Mouse (Mus musculus) CH12.LX (cell line): ENCODE results near the gene Hist1h3e. TPM values are rescaled to one million over a fixed set of nuclear protein-coding genes. Genes with fewer than 3 reads are reported as not detected.
A peak's percentile ranks its signal among the peaks of the same experiment; 100 is the strongest.

Experiments
- DNase-seq: peaks from one replicate; pipeline ENCODE4 v3.0.0-alpha.2; 2013; ENCODE audit errors: extremely low read depth
- H3K27ac ChIP-seq: 2 replicates; pipeline ENCODE4 v1.5.1; 2012; ENCODE audit warnings: low read depth, mild to moderate bottlenecking, control low read depth, moderate library complexity; ENCODE audit not compliant: insufficient read depth
- H3K27me3 ChIP-seq: replicated peaks from 2 replicates; pipeline ENCODE3; 2012; ENCODE audit warnings: inconsistent platforms
- H3K36me3 ChIP-seq, 2 experiments: replicated peaks in 1 of 2; 2 replicates each; pipeline versions ENCODE3 to v1.6.1; 2012; ENCODE audit warnings: inconsistent platforms in 1 of 2, low read length in 1 of 2, mild to moderate bottlenecking in 1 of 2, mixed read lengths in 1 of 2, moderate library complexity in 1 of 2; ENCODE audit not compliant: control insufficient read depth in 1 of 2, insufficient read depth in 1 of 2
- H3K4me1 ChIP-seq, 2 experiments: 2 replicates each; pipeline ENCODE4 v1.6.1; 2012; ENCODE audit warnings: inconsistent platforms in 1 of 2, moderate library complexity in 1 of 2; ENCODE audit not compliant: insufficient read depth in 2 of 2, control insufficient read depth in 1 of 2
- H3K4me2 ChIP-seq: 2 replicates; pipeline ENCODE4 v1.6.1; 2012; ENCODE audit warnings: low read depth, mild to moderate bottlenecking, control low read depth; ENCODE audit not compliant: poor library complexity, insufficient read depth, severe bottlenecking
- H3K4me3 ChIP-seq, 3 experiments: fragments of 150-350 bp in 1 of 3; sonication (generic) in 1 of 3; replicated peaks in 1 of 3; 2 replicates each; pipeline versions ENCODE3 to v1.5.1; 2011 to 2012; ENCODE audit warnings: low read depth in 2 of 3, low read length in 2 of 3, mild to moderate bottlenecking in 2 of 3, moderate library complexity in 2 of 3, control low read depth in 1 of 3, improper control_type of control experiment in 1 of 3, inconsistent platforms in 1 of 3, mixed read lengths in 1 of 3; ENCODE audit not compliant: poor library complexity in 1 of 3
- H3K79me2 ChIP-seq: replicated peaks from 2 replicates; pipeline ENCODE4 v1.6.1; 2012; ENCODE audit warnings: mild to moderate bottlenecking, moderate library complexity; ENCODE audit not compliant: control insufficient read depth, poor library complexity, insufficient read depth, severe bottlenecking; ENCODE audit errors: extremely low read depth
- H3K9ac ChIP-seq: 2 replicates; pipeline ENCODE4 v1.6.1; 2012; ENCODE audit warnings: low read depth, mild to moderate bottlenecking, control low read depth, moderate library complexity; ENCODE audit not compliant: insufficient read depth
- H3K9me3 ChIP-seq: replicated peaks from 2 replicates; pipeline ENCODE3; 2012; ENCODE audit warnings: low read length, inconsistent platforms, mixed read lengths
- E2F4 ChIP-seq: IDR thresholded peaks from 2 replicates; pipeline ENCODE4 v1.6.1; 2011; ENCODE audit warnings: low read depth, low read length, improper control_type of control experiment; ENCODE audit not compliant: insufficient replicate concordance
- ELF1 ChIP-seq: IDR thresholded peaks from 2 replicates; pipeline ENCODE4 v1.6.1; 2014; ENCODE audit warnings: low read depth, mild to moderate bottlenecking, inconsistent platforms, low read length, improper control_type of control experiment
- EP300 ChIP-seq: IDR thresholded peaks from 2 replicates; pipeline ENCODE4 v1.6.1; 2011; ENCODE audit warnings: low read length, improper control_type of control experiment
- ETS1 ChIP-seq: conservative IDR thresholded peaks from 2 replicates; pipeline ENCODE4 v1.6.1; 2012; ENCODE audit warnings: low read depth, mild to moderate bottlenecking, inconsistent platforms, low read length, improper control_type of control experiment, moderate library complexity
- JUND ChIP-seq: conservative IDR thresholded peaks from 2 replicates; pipeline ENCODE4 v1.6.1; 2011; ENCODE audit warnings: low read depth, low read length, improper control_type of control experiment
- KAT2A ChIP-seq: IDR thresholded peaks from 2 replicates; pipeline ENCODE4 v1.6.1; 2012; ENCODE audit warnings: low read length, improper control_type of control experiment, inconsistent platforms; ENCODE audit not compliant: insufficient replicate concordance
- MAFK ChIP-seq: IDR thresholded peaks from 2 replicates; pipeline ENCODE4 v1.6.1; 2011; ENCODE audit warnings: low read length, improper control_type of control experiment; ENCODE audit not compliant: insufficient replicate concordance
- MAZ ChIP-seq: IDR thresholded peaks from 2 replicates; pipeline ENCODE4 v1.6.1; 2012; ENCODE audit warnings: low read depth, mild to moderate bottlenecking, inconsistent platforms, low read length, improper control_type of control experiment, moderate library complexity
- MEF2A ChIP-seq: IDR thresholded peaks from 2 replicates; pipeline ENCODE4 v1.6.1; 2014; ENCODE audit warnings: low read depth, mild to moderate bottlenecking, inconsistent platforms, low read length, improper control_type of control experiment, borderline replicate concordance
- MYC ChIP-seq: IDR thresholded peaks from 2 replicates; pipeline ENCODE4 v1.6.1; 2011; ENCODE audit warnings: low read depth, mild to moderate bottlenecking, improper control_type of control experiment, low read length
- NELFE ChIP-seq: IDR thresholded peaks from 2 replicates; pipeline ENCODE4 v1.6.1; 2011; ENCODE audit warnings: low read depth, low read length, improper control_type of control experiment
- NRF1 ChIP-seq: IDR thresholded peaks from 2 replicates; pipeline ENCODE4 v1.6.1; 2014; ENCODE audit warnings: low read depth, mild to moderate bottlenecking, inconsistent platforms, low read length, improper control_type of control experiment, moderate library complexity
- POLR2AphosphoS2 ChIP-seq: IDR thresholded peaks from 2 replicates; pipeline ENCODE4 v1.6.1; 2011; ENCODE audit warnings: low read depth, low read length, improper control_type of control experiment
- RAD21 ChIP-seq: IDR thresholded peaks from 2 replicates; pipeline ENCODE4 v1.6.1; 2011; ENCODE audit warnings: low read depth, mild to moderate bottlenecking, low read length, improper control_type of control experiment, moderate library complexity
- RCOR1 ChIP-seq: conservative IDR thresholded peaks from 2 replicates; pipeline ENCODE4 v1.6.1; 2012; ENCODE audit warnings: low read depth, mild to moderate bottlenecking, inconsistent platforms, low read length, improper control_type of control experiment
- SIN3A ChIP-seq: IDR thresholded peaks from 2 replicates; pipeline ENCODE4 v1.6.1; 2012; ENCODE audit warnings: low read length, improper control_type of control experiment, inconsistent platforms
- TBP ChIP-seq: conservative IDR thresholded peaks from 2 replicates; pipeline ENCODE4 v1.6.1; 2011; ENCODE audit warnings: low read depth, low read length, improper control_type of control experiment
- TCF12 ChIP-seq: IDR thresholded peaks from 2 replicates; pipeline ENCODE4 v1.6.1; 2014; ENCODE audit warnings: low read depth, mild to moderate bottlenecking, inconsistent platforms, low read length, improper control_type of control experiment
- ZKSCAN1 ChIP-seq: IDR thresholded peaks from 2 replicates; pipeline ENCODE4 v1.6.1; 2012; ENCODE audit warnings: low read depth, inconsistent platforms, low read length, improper control_type of control experiment, borderline replicate concordance
- ZMIZ1 ChIP-seq: IDR thresholded peaks from 2 replicates; pipeline ENCODE4 v1.6.1; 2012; ENCODE audit warnings: low read depth, mild to moderate bottlenecking, inconsistent platforms, low read length, improper control_type of control experiment
- dilution Hi-C: fragments of 300-500 bp; cut with MboI; formaldehyde crosslinking; loops from 2 replicates; pipeline ENCODE4 v1.14.3; 2020; ENCODE audit warnings: low sequenced_read_pairs; ENCODE audit not compliant: extremely low pct_unique_long_range_greater_than_20kb, extremely low pct_ligation_motif_present
- in situ Hi-C: fragments of 300-500 bp; cut with MboI; formaldehyde crosslinking; loops from 3 replicates; pipeline ENCODE4 v1.14.3; 2019; ENCODE audit warnings: low sequenced_read_pairs, low pct_ligation_motif_present, low pct_unique_long_range_greater_than_20kb, mixed read lengths
- polyA plus RNA-seq: library from polyadenylated mRNA; unstranded; fragments of >175 nt; gene quantifications from 2 replicates; pipeline ENCODE4 v1.2.1, GENCODE M21; 2012; ENCODE audit warnings: low read depth; ENCODE audit not compliant: insufficient read length
- total RNA-seq, 2 experiments: library from RNA; depleted of rRNA; stranded (reverse); fragments of 300-350 nt in 1 of 2; fragments of >200 nt in 1 of 2; gene quantifications; 2 replicates each; pipeline ENCODE4 v1.2.3; 2012 to 2014

The Hist1h3e gene
- total and polyA plus RNA-seq, 3 experiments, result 3.1 to 1,484 (median 24.2) TPM

DNA sequence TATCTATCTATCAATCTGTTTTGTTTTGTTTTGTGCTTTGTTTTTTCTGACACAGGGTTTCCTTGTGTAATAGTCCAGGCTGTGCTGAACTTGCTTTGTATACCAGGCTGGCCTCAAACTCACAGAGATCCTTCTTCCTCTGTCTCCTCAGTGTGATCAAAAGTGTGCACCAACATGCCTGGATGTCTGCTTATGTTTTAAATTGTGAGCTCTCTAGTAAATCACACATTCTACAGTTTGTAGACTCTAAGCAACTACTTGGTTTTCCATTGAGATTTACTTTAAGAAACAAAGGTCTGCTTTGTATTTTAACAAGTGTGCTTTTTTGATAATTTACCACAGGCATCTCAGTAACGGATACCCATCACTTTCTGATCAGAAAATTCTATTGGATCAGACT lies 15.7 kb upstream of the Hist1h3e start:
- H3K27me3 ChIP-seq, result no peaks in the 10 kb centered on the region
- H3K36me3 ChIP-seq, result no peaks in the 10 kb centered on the region
- no peaks in the 10 kb centered on the region for H3K9me3 ChIP-seq
- H3K9ac ChIP-seq, result no peak overlapping the region
- no peak for DNase-seq
- peaks cover 0 to 25% of the 10 kb centered on the region in 2 experiments; a peak in 2 of 4 replicates for H3K4me1 ChIP-seq
- no peak overlapping the region for H3K4me3 ChIP-seq
- in situ Hi-C loops, result no loop called here
- dilution Hi-C loops, result no loop called here
- no peak for TF ChIP-seq MYC
- TF ChIP-seq TBP, result no peak
- TF ChIP-seq RAD21, result no peak
- no peak for TF ChIP-seq ETS1
- no peak for TF ChIP-seq MAFK
- no peak overlapping the region for H3K4me2 ChIP-seq
- H3K27ac ChIP-seq, result no peak overlapping the region
- H3K79me2 ChIP-seq, result no peaks in the 10 kb centered on the region

DNA sequence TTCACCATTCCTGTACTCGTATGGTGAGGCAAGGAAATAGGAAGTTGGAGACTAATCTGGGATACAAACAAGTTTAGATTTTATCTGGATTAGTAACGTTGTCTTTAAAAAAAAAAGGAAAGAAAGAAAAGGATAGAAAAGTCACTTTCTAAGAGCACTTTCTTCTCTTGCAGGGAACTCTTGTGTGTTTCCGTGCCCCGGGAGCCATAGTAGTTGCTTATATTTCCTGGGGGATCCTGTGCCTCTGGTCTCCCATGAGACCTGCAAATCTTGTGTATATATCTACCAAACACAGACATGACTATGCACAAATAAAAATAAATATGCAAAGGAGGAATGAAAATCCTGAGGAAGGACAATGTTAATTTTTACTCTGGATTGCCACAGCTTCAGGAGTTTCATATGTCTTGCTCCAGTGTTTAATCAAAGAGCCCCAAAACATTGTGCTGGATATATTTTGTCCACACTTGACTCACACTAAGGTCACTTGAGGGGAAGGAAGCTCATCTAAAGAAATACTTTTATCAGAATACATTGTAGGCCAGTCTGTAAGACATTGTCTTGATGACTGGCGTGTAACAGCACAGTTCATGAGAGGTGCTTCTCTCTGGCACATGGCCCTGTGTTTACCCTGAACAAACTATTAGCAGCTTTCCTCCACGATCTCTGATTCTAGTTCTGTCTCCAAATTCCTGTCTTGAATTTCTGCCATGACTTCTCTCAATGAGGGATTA lies 14.9 kb upstream of the Hist1h3e start:
- Histone ChIP-seq H3K4me1 (peaks cover 0 to 23% of the 10 kb centered on the region in 2 experiments; a peak in 2 of 4 replicates), H3K36me3 (no peaks in the 10 kb centered on the region), H3K27ac (peak overlapping the region; percentile 77), H3K4me2 (peak overlapping the region; percentile 58; the same call in 1 of the 2 replicates), H3K9me3 (no peaks in the 10 kb centered on the region), H3K9ac (peak overlapping the region; percentile 88), H3K79me2 (no peaks in the 10 kb centered on the region), H3K4me3 (peak overlapping the region; percentile 19 to 69 (median 46)), H3K27me3 (no peaks in the 10 kb centered on the region)
- DNase-seq, result no peak
- in situ Hi-C loops (no loop called here), dilution Hi-C loops (no loop called here)
- no peak for TF ChIP-seq MAFK
- no peak; the same call in 1 of the 2 replicates for TF ChIP-seq RCOR1
- no peak for TF ChIP-seq KAT2A
- no peak for TF ChIP-seq POLR2AphosphoS2
- no peak for TF ChIP-seq JUND
- TF ChIP-seq TBP, result no peak
- TF ChIP-seq SIN3A, result no peak
- no peak for TF ChIP-seq NELFE
- TF ChIP-seq ELF1, result no peak
- TF ChIP-seq ZKSCAN1, result no peak
- TF ChIP-seq MAZ, result no peak
- TF ChIP-seq E2F4, result no peak
- no peak for TF ChIP-seq ZMIZ1
- TF ChIP-seq NRF1, result no peak
- TF ChIP-seq TCF12, result no peak
- no peak for TF ChIP-seq MEF2A
- TF ChIP-seq EP300, result no peak
